Mouse (Mus musculus): ENCODE results near the gene Stk38. TPM values are rescaled to one million over a fixed set of nuclear protein-coding genes. Genes with fewer than 3 reads are reported as not detected.

Stk38 gene
- polyA plus RNA-seq, 1 experiment, result 4.2 TPM

DNA sequence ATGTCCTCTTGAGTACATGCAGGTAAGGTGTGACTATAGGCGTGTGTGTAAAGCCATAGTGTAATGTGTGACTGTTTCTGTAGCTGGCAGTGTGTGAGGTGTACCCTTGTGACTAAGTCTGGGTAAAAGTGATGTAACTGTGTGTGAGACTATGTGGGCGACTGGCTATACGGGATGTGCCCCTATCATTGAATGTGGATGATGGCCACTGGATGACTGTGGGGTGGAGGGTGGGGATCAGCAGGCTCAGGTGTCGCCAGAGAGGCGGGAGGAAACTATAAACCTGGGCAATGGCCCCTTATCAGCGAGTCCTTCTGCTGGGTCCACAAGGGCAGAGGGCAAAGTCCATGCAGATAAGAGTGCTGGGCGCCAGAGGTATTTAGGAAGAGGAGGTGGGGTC is 42.1 kb upstream of the Stk38 start:
- peaks cover 17% of the 10 kb centered on the region for H3K4me1 ChIP-seq (ENCODE audit: control insufficient read depth)
- TF ChIP-seq GATA1 (IDR thresholded peaks at IDR 0.05; ENCODE audit: low read length), result no peak
- no peak for TF ChIP-seq TAL1 (IDR thresholded peaks at IDR 0.05; ENCODE audit: low read length)
- no peaks in the 10 kb centered on the region for H3K9me3 ChIP-seq (ENCODE audit: control insufficient read depth, low read length)
- H3K27me3 ChIP-seq (ENCODE audit: control insufficient read depth), result no peaks in the 10 kb centered on the region
- H3K36me3 ChIP-seq (ENCODE audit: control insufficient read depth), result peaks cover 65% of the 10 kb centered on the region
- no peak overlapping the region for H3K4me3 ChIP-seq (replicated peaks)

- peaks cover 69% of the 10 kb centered on the region for H3K36me3 ChIP-seq (ENCODE audit: control insufficient read depth)
- no peaks in the 10 kb centered on the region for H3K27me3 ChIP-seq (ENCODE audit: control insufficient read depth)
- peaks cover 18% of the 10 kb centered on the region for H3K4me1 ChIP-seq (ENCODE audit: control insufficient read depth)
- TF ChIP-seq TAL1 (IDR thresholded peaks at IDR 0.05; ENCODE audit: low read length), result no peak
- TF ChIP-seq GATA1 (IDR thresholded peaks at IDR 0.05; ENCODE audit: low read length), result no peak
- no peaks in the 10 kb centered on the region for H3K9me3 ChIP-seq (ENCODE audit: control insufficient read depth, low read length)
- no peak overlapping the region for H3K4me3 ChIP-seq (replicated peaks)
These were observed 41.7 kb upstream of the Stk38 start for GRCm38 (mm10) chr17:29049508-29049889.

GRCm38 (mm10) chr17:29048748-29049507 is 41.1 kb upstream of the Stk38 start:
- no peaks in the 10 kb centered on the region for H3K27me3 ChIP-seq (ENCODE audit: control insufficient read depth)
- H3K4me3 ChIP-seq (replicated peaks), result no peak overlapping the region
- H3K4me1 ChIP-seq (ENCODE audit: control insufficient read depth), result peaks cover 20% of the 10 kb centered on the region
- H3K36me3 ChIP-seq (ENCODE audit: control insufficient read depth), result peaks cover 75% of the 10 kb centered on the region
- TF ChIP-seq TAL1 (IDR thresholded peaks at IDR 0.05; ENCODE audit: low read length), result no peak
- TF ChIP-seq GATA1 (IDR thresholded peaks at IDR 0.05; ENCODE audit: low read length), result no peak
- H3K9me3 ChIP-seq (ENCODE audit: control insufficient read depth, low read length), result no peaks in the 10 kb centered on the region

- H3K27me3 ChIP-seq (ENCODE audit: control insufficient read depth), result no peaks in the 10 kb centered on the region
- no peak overlapping the region for H3K4me3 ChIP-seq (replicated peaks)
- peaks cover 83% of the 10 kb centered on the region for H3K36me3 ChIP-seq (ENCODE audit: control insufficient read depth)
- TF ChIP-seq GATA1 (IDR thresholded peaks at IDR 0.05; ENCODE audit: low read length) (no peak), TAL1 (IDR thresholded peaks at IDR 0.05; ENCODE audit: low read length) (no peak)
- H3K9me3 ChIP-seq (ENCODE audit: control insufficient read depth, low read length), result no peaks in the 10 kb centered on the region
- H3K4me1 ChIP-seq (ENCODE audit: control insufficient read depth), result peaks cover 22% of the 10 kb centered on the region
These were observed 40.1 kb upstream of the Stk38 start for GRCm38 (mm10) chr17:29047697-29048514.

DNA sequence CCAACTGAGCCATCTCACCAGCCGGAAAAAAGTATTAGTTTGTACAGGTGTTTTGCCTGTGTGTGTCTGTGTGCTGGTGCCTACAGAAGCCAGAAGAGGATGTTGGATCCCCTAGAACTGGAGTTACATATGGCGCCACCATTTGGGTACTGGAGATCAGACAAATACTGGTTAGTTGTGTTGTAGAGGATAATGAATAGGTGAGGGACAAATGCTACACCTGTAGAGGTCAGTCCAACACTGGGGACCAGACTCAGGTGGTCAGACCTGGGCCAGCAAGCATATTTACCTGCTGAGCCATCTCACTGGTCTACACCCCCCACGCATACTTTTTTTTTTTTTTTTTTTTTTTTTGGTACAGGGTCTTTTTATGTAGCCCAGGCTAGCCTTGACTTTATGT is 39.1 kb upstream of the Stk38 start:
- Histone ChIP-seq H3K36me3 (ENCODE audit: control insufficient read depth) (peaks cover 91% of the 10 kb centered on the region), H3K4me3 (replicated peaks) (no peak overlapping the region), H3K4me1 (ENCODE audit: control insufficient read depth) (peaks cover 22% of the 10 kb centered on the region), H3K9me3 (ENCODE audit: control insufficient read depth, low read length) (no peaks in the 10 kb centered on the region), H3K27me3 (ENCODE audit: control insufficient read depth) (no peaks in the 10 kb centered on the region)
- TF ChIP-seq TAL1 (IDR thresholded peaks at IDR 0.05; ENCODE audit: low read length), result no peak
- no peak for TF ChIP-seq GATA1 (IDR thresholded peaks at IDR 0.05; ENCODE audit: low read length)

DNA sequence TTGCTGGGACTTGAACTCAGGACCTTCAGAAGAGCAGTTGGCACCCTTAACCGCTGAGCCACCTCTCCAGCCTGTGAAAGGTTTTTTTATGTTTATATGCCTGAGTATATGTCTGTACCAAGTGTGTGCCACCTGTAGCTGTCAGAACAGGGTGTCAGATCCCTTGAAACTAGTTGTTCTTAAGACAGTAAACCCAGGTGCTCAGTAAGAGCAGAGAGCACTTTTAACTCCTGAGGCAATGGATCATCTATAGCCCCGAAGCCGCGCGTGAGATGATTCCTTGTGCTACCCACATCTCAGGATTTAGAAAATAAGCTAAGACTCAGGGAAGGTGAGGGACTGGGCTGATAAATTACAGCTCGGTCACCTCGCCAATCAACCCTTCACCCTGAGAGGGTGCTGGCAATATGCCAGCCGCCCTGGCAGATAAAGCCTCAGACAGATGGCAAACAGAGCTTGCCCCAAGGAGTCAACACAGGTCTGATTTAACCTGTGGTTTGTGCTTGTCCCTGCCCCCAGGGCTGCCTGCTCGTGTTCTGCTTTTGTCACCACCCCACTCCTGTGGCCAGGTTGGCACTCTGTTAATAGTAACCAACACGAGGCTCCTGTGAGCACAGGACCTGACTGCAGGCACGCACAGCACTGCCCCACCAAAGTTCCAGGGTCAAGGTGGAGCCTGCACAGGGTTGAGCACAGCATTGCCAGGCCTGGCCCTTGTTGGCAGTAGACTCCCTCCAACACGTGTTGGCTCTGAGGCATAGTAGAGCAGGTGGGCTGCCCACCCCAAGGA is 38.1 kb upstream of the Stk38 start:
- TF ChIP-seq TAL1 (IDR thresholded peaks at IDR 0.05; ENCODE audit: low read length), result no peak
- TF ChIP-seq GATA1 (IDR thresholded peaks at IDR 0.05; ENCODE audit: low read length), result no peak
- Histone ChIP-seq H3K36me3 (ENCODE audit: control insufficient read depth) (peaks cover 96% of the 10 kb centered on the region), H3K27me3 (ENCODE audit: control insufficient read depth) (no peaks in the 10 kb centered on the region), H3K4me1 (ENCODE audit: control insufficient read depth) (peaks cover 22% of the 10 kb centered on the region), H3K4me3 (replicated peaks) (no peak overlapping the region), H3K9me3 (ENCODE audit: control insufficient read depth, low read length) (no peaks in the 10 kb centered on the region)

DNA sequence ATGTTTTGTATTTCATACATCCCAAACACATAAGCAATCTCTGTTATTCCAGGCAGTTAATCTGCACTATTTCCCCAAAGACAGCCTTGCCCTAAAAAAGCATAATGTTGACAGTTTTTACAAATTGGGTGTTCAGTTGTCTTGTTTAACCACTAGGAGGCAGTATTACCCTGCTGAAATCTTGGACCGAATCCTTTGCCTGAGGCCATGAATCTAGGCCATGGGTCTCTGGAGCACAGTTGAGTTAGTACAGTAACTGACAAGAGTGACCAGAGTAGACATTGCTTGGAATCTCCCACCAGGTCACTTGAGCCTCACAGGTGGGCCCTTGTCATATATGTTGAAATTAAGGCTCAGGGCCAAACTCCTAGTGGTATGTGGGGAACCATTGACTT is 37.1 kb upstream of the Stk38 start:
- Histone ChIP-seq H3K4me1 (ENCODE audit: control insufficient read depth) (peaks cover 22% of the 10 kb centered on the region), H3K27me3 (ENCODE audit: control insufficient read depth) (no peaks in the 10 kb centered on the region), H3K9me3 (ENCODE audit: control insufficient read depth, low read length) (no peaks in the 10 kb centered on the region), H3K36me3 (ENCODE audit: control insufficient read depth) (peaks cover 96% of the 10 kb centered on the region), H3K4me3 (replicated peaks) (no peak overlapping the region)
- TF ChIP-seq TAL1 (IDR thresholded peaks at IDR 0.05; ENCODE audit: low read length) (no peak), GATA1 (IDR thresholded peaks at IDR 0.05; ENCODE audit: low read length) (no peak)

- Histone ChIP-seq H3K4me3 (replicated peaks) (no peak overlapping the region), H3K4me1 (ENCODE audit: control insufficient read depth) (peaks cover 21% of the 10 kb centered on the region), H3K36me3 (ENCODE audit: control insufficient read depth) (peaks cover 97% of the 10 kb centered on the region), H3K27me3 (ENCODE audit: control insufficient read depth) (no peaks in the 10 kb centered on the region), H3K9me3 (ENCODE audit: control insufficient read depth, low read length) (no peaks in the 10 kb centered on the region)
- TF ChIP-seq TAL1 (IDR thresholded peaks at IDR 0.05; ENCODE audit: low read length) (no peak), GATA1 (IDR thresholded peaks at IDR 0.05; ENCODE audit: low read length) (no peak)
These were observed 36.5 kb upstream of the Stk38 start for GRCm38 (mm10) chr17:29044146-29044924.
